Mouse (Mus musculus) liver, embryonic 11.5 days (tissue): ENCODE results near the gene Urgcp. TPM values are rescaled to one million over a fixed set of nuclear protein-coding genes. Genes with fewer than 3 reads are reported as not detected.

ENCODE experiments used
- ATAC-seq: fragments of 200-750 bp; cut with Nextera tagmentation; replicated peaks from 2 replicates; pipeline ENCODE4 v1.8.0; 2017; ENCODE audit warnings: moderate number of reproducible peaks, mild to moderate bottlenecking, moderate TSS enrichment, moderate library complexity; ENCODE audit not compliant: low FRiP score
- DNase-seq: peaks from one replicate; pipeline ENCODE4 v3.0.0-alpha.2; 2017; ENCODE audit warnings: low spot score
- H3K27ac ChIP-seq: fragments of 300-500 bp; sonication (generic); 2 replicates; pipeline ENCODE4 v1.5.1; 2014; ENCODE audit warnings: mild to moderate bottlenecking, low read depth, low read length, control low read depth
- H3K27me3 ChIP-seq: fragments of 300-500 bp; sonication (generic); replicated peaks from 2 replicates; pipeline ENCODE4 v1.6.1; 2014; ENCODE audit warnings: low read length, mixed read lengths; ENCODE audit not compliant: control insufficient read depth, insufficient read depth
- H3K36me3 ChIP-seq: fragments of 300-500 bp; sonication (generic); 2 replicates; pipeline ENCODE4 v1.6.1; 2014; ENCODE audit warnings: mild to moderate bottlenecking, low read length, moderate library complexity, mixed read lengths; ENCODE audit not compliant: control insufficient read depth, insufficient read depth
- H3K4me1 ChIP-seq: fragments of 300-500 bp; sonication (generic); replicated peaks from 2 replicates; pipeline ENCODE4 v1.6.1; 2014; ENCODE audit warnings: low read length, mixed read lengths; ENCODE audit not compliant: control insufficient read depth, insufficient read depth
- H3K4me2 ChIP-seq: fragments of 300-500 bp; sonication (generic); 2 replicates; pipeline ENCODE4 v1.6.1; 2014; ENCODE audit warnings: mild to moderate bottlenecking, control low read depth, moderate library complexity
- H3K4me3 ChIP-seq: fragments of 300-500 bp; sonication (generic); 2 replicates; pipeline ENCODE4 v1.5.1; 2014; ENCODE audit warnings: low read depth, low read length, control low read depth
- H3K9ac ChIP-seq: fragments of 300-500 bp; sonication (generic); 2 replicates; pipeline ENCODE4 v1.6.1; 2014; ENCODE audit warnings: low read depth, low read length, control low read depth
- H3K9me3 ChIP-seq: fragments of 300-500 bp; sonication (generic); 2 replicates; pipeline ENCODE4 v1.6.1; 2016; ENCODE audit warnings: low read length, inconsistent platforms, mixed read lengths; ENCODE audit not compliant: control insufficient read depth
- WGBS: fragments of 180-500 bp; shearing (Covaris S2); extraction: QIAGEN DNeasy Blood & Tissue Kit; methylation state at CpG from one replicate; pipeline ENCODE4 v1.1.7; 2014; 5-methylcytosine and 5-hydroxymethylcytosine counted together
- polyA plus RNA-seq: library from polyadenylated mRNA; unstranded; fragments of >200 nt; fragmentation: Nextera tagmentation; extraction: Ambion mirVana; gene quantifications from 2 replicates; pipeline ENCODE4 v1.2.1, GENCODE M21; 2014

Urgcp gene
- polyA plus RNA-seq, 1 experiment from 2014 or later: 17.1 TPM

GRCm38 (mm10) chr11:5762633-5762982 is 432 bp upstream of the Urgcp start:
- Histone ChIP-seq H3K4me3 (peak overlapping the region; percentile 90), H3K27ac (peak overlapping the region; percentile 93; the same call in 1 of the 2 replicates), H3K27me3 (no peaks in the 10 kb centered on the region), H3K4me1 (peaks cover 7% of the 10 kb centered on the region), H3K9ac (peak overlapping the region; percentile 98; the same call in 1 of the 2 replicates), H3K36me3 (no peaks in the 10 kb centered on the region), H3K4me2 (peak overlapping the region; percentile 74), H3K9me3 (no peaks in the 10 kb centered on the region)
- DNase-seq (no peak), ATAC-seq (peak; percentile 50)
- 13% methylated on average over 6 of the region's 6 CpGs for WGBS

GRCm38 (mm10) chr11:5753755-5754154 is 8.4 kb downstream of the Urgcp start:
- no peaks in the 10 kb centered on the region for H3K27me3 ChIP-seq
- DNase-seq: no peak
- H3K36me3 ChIP-seq: peaks cover 5% of the 10 kb centered on the region; the same call in 1 of the 2 replicates
- ATAC-seq: no peak
- no peak overlapping the region for H3K4me2 ChIP-seq
- WGBS: 94% methylated on average over 2 of the region's 2 CpGs
- no peaks in the 10 kb centered on the region for H3K4me1 ChIP-seq
- H3K9me3 ChIP-seq: peaks cover 8% of the 10 kb centered on the region; the same call in 1 of the 2 replicates
- H3K9ac ChIP-seq: no peak overlapping the region
- no peak overlapping the region for H3K4me3 ChIP-seq
- no peak overlapping the region for H3K27ac ChIP-seq

GRCm38 (mm10) chr11:5744951-5745350 is 17.2 kb downstream of the Urgcp start:
- DNase-seq (no peak), ATAC-seq (no peak)
- no peak overlapping the region for H3K9ac ChIP-seq
- H3K27me3 ChIP-seq: no peaks in the 10 kb centered on the region
- H3K4me2 ChIP-seq: no peak overlapping the region
- H3K36me3 ChIP-seq: no peaks in the 10 kb centered on the region
- H3K9me3 ChIP-seq: no peaks in the 10 kb centered on the region
- H3K4me3 ChIP-seq: no peak overlapping the region
- H3K27ac ChIP-seq: no peak overlapping the region
- 69% methylated on average over 2 of the region's 2 CpGs for WGBS
- 0 out of 2 replicates have a peak, but pooled peaks cover under 1% of the 10 kb centered on the region for H3K4me1 ChIP-seq

DNA sequence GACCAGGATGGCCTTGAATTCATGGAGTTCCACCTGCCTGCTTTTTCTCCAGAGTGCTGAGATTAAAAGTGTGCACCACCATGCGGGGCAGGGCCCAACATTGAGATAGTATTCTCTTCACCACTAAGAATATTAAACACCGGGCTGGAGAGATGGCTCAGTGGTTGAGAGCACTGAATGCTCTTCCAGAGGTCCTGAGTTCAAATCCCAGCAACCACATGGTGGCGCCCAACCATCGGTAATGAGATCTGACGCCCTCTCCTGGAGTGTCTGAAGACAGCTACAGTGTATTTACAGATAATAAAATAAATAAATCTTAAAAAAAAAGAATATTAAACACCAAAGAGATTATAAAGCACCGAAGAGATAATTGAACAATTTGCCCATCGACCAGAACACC is 20.1 kb downstream of the Urgcp start:
- Histone ChIP-seq H3K9me3 (no peaks in the 10 kb centered on the region), H3K4me2 (no peak overlapping the region), H3K27me3 (no peaks in the 10 kb centered on the region), H3K36me3 (no peaks in the 10 kb centered on the region), H3K4me1 (0 out of 2 replicates have a peak, but pooled peaks cover 3% of the 10 kb centered on the region), H3K27ac (no peak overlapping the region), H3K4me3 (no peak overlapping the region), H3K9ac (no peak overlapping the region)
- ATAC-seq (no peak), DNase-seq (no peak)
- 72% methylated on average over 7 of the region's 7 CpGs for WGBS

GRCm38 (mm10) chr11:5740965-5741627 is 21.1 kb downstream of the Urgcp start:
- 0 out of 2 replicates have a peak, but pooled peaks cover 3% of the 10 kb centered on the region for H3K4me1 ChIP-seq
- no peaks in the 10 kb centered on the region for H3K36me3 ChIP-seq
- no peaks in the 10 kb centered on the region for H3K27me3 ChIP-seq
- peak overlapping the region; percentile 98 for H3K9ac ChIP-seq
- H3K4me3 ChIP-seq: peak overlapping the region; percentile 93
- peak; percentile 97 for ATAC-seq
- under 1% methylated on average over 39 of the region's 50 CpGs for WGBS
- H3K4me2 ChIP-seq: peak overlapping the region; percentile 90
- H3K9me3 ChIP-seq: no peaks in the 10 kb centered on the region
- peak; percentile 80 for DNase-seq
- H3K27ac ChIP-seq: peak overlapping the region; percentile 87

- Histone ChIP-seq H3K27ac (peak overlapping the region; percentile 87), H3K36me3 (no peaks in the 10 kb centered on the region), H3K27me3 (no peaks in the 10 kb centered on the region), H3K4me1 (0 out of 2 replicates have a peak, but pooled peaks cover 3% of the 10 kb centered on the region), H3K9ac (peak overlapping the region; percentile 98), H3K4me2 (peak overlapping the region; percentile 90), H3K4me3 (peak overlapping the region; percentile 93), H3K9me3 (no peaks in the 10 kb centered on the region)
- ATAC-seq (peak; percentile 55), DNase-seq (no peak)
- WGBS: 3% methylated on average over 26 of the region's 26 CpGs
Observed at GRCm38 (mm10) chr11:5740599-5740964, 21.6 kb downstream of the Urgcp start.

- ATAC-seq (no peak), DNase-seq (no peak)
- H3K27me3 ChIP-seq: no peaks in the 10 kb centered on the region
- no peaks in the 10 kb centered on the region for H3K36me3 ChIP-seq
- no peak overlapping the region for H3K27ac ChIP-seq
- no peaks in the 10 kb centered on the region for H3K9me3 ChIP-seq
- peak overlapping the region; percentile 93 for H3K4me3 ChIP-seq
- H3K4me2 ChIP-seq: peak overlapping the region; percentile 90
- H3K4me1 ChIP-seq: 0 out of 2 replicates have a peak, but pooled peaks cover 3% of the 10 kb centered on the region
- 75% methylated on average over 3 of the region's 3 CpGs for WGBS
- H3K9ac ChIP-seq: 0 out of 2 replicates have a peak overlapping the region, but pooled peaks have one; percentile 35
Observed at GRCm38 (mm10) chr11:5739846-5740245, 22.3 kb downstream of the Urgcp start.

DNA sequence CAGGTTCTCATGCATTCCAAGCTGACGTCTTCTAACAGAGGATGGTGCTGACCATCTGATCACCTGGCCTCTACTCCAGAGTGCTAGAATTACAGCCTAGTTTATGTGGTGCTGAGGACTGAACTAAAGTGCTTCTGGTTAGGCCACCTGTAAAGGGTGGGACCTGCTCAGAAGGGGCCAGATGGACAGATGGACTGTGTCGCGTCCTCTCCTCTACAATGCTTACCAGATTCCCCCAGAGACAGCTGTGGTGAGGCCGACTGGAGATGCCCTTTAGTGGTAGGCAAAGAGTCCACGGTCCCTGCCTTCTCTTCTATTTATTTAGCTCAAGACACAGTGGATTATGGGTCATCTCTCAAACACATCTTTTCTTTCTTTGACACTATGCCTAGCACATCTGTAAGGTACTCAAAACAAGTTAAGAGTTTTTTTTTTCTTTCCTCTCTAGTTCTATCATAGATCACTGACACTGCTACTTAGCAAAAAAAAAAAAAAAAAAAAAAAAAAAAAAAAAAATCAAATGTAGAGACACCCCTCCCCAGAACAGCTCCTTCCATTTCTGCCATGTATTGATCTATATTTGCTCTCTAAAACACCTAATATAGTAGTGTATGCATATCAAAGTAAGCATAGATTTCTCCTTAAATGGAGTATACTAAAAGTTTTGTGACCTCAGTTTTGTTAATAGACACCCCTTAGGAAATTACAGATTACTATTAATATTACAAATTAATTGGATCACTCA is 23.1 kb downstream of the Urgcp start:
- no peaks in the 10 kb centered on the region for H3K27me3 ChIP-seq
- H3K4me3 ChIP-seq: no peak overlapping the region
- no peaks in the 10 kb centered on the region for H3K36me3 ChIP-seq
- 0 out of 2 replicates have a peak, but pooled peaks cover 3% of the 10 kb centered on the region for H3K4me1 ChIP-seq
- WGBS: 84% methylated on average over 5 of the region's 5 CpGs
- no peak overlapping the region for H3K4me2 ChIP-seq
- H3K9me3 ChIP-seq: no peaks in the 10 kb centered on the region
- ATAC-seq: no peak
- no peak for DNase-seq
- H3K27ac ChIP-seq: no peak overlapping the region
- no peak overlapping the region for H3K9ac ChIP-seq
